Mouse (Mus musculus) kidney, embryonic 16.5 days (tissue): ENCODE data around the gene Tceanc2. TPM values are rescaled to one million over a fixed set of nuclear protein-coding genes. Genes with fewer than 3 reads are reported as not detected.

ENCODE experiments used
- ATAC-seq: fragments of 200-750 bp; cut with Nextera tagmentation; 2 replicates; pipeline ENCODE4 v1.8.0; 2017; ENCODE audit warnings: moderate TSS enrichment; ENCODE audit not compliant: low FRiP score, low TSS enrichment
- H3K27ac ChIP-seq: fragments of 300-500 bp; sonication (generic); 2 replicates; pipeline ENCODE4 v1.5.1; 2014; ENCODE audit warnings: low read length
- H3K27me3 ChIP-seq: fragments of 300-500 bp; sonication (generic); 2 replicates; pipeline ENCODE4 v1.6.1; 2014; ENCODE audit warnings: low read length, control low read depth, mixed read lengths; ENCODE audit not compliant: insufficient read depth
- H3K36me3 ChIP-seq: fragments of 300-500 bp; sonication (generic); 2 replicates; pipeline ENCODE4 v1.6.1; 2014; ENCODE audit warnings: low read length, control low read depth, mixed read lengths; ENCODE audit not compliant: insufficient read depth
- H3K4me1 ChIP-seq: fragments of 300-500 bp; sonication (generic); 2 replicates; pipeline ENCODE4 v1.6.1; 2014; ENCODE audit warnings: low read length, control low read depth, mixed read lengths; ENCODE audit not compliant: insufficient read depth
- H3K4me2 ChIP-seq: fragments of 300-500 bp; sonication (generic); replicated peaks from 2 replicates; pipeline ENCODE4 v1.6.1; 2014; ENCODE audit warnings: low read depth, low read length
- H3K4me3 ChIP-seq: fragments of 300-500 bp; sonication (generic); 2 replicates; pipeline ENCODE4 v1.5.1; 2014; ENCODE audit warnings: mild to moderate bottlenecking, low read length
- H3K9ac ChIP-seq: fragments of 300-500 bp; sonication (generic); replicated peaks from 2 replicates; pipeline ENCODE4 v1.6.1; 2014; ENCODE audit warnings: low read length
- H3K9me3 ChIP-seq: fragments of 300-500 bp; sonication (generic); 2 replicates; pipeline ENCODE4 v1.6.1; 2016; ENCODE audit warnings: low read length, control low read depth
- WGBS: fragments of 180-500 bp; shearing (Covaris S2); extraction: QIAGEN DNeasy Blood & Tissue Kit; methylation state at CpG from one replicate; pipeline ENCODE4 v1.1.7; 2014; 5-methylcytosine and 5-hydroxymethylcytosine counted together
- polyA plus RNA-seq: library from polyadenylated mRNA; unstranded; fragments of >200 nt; fragmentation: Nextera tagmentation; extraction: Ambion mirVana; gene quantifications from 2 replicates; pipeline ENCODE4 v1.2.1, GENCODE M21; 2015

Gene Tceanc2
- polyA plus RNA-seq, 1 experiment from 2014 or later = 29.7 TPM

GRCm38 (mm10) chr4:107208880-107209279 is 30.0 kb upstream of the Tceanc2 start, which contains the start of gene Ldlrad1:
Gene Ldlrad1 (plus strand): TSS chr4:107209180.
- ATAC-seq = no peak
- Histone ChIP-seq H3K4me2 (no peak within 1 kb of the TSS), H3K9me3 (no peaks in the 10 kb centered on the region), H3K4me3 (no peak within 1 kb of the TSS), H3K4me1 (0 out of 2 replicates have a peak, but pooled peaks cover 8% of the 10 kb centered on the region), H3K27ac (no peak within 1 kb of the TSS), H3K27me3 (no peaks in the 10 kb centered on the region), H3K36me3 (peaks cover 16% of the 10 kb centered on the region), H3K9ac (no peak within 1 kb of the TSS)
- 68% methylated on average over 3 of the region's 3 CpGs for WGBS

GRCm38 (mm10) chr4:107207016-107207415 is 28.1 kb upstream of the Tceanc2 start:
- H3K27ac ChIP-seq = no peak overlapping the region
- no peak overlapping the region for H3K9ac ChIP-seq
- 91% methylated on average over 2 of the region's 2 CpGs for WGBS
- ATAC-seq = no peak
- H3K9me3 ChIP-seq = no peaks in the 10 kb centered on the region
- H3K4me3 ChIP-seq = no peak overlapping the region
- H3K36me3 ChIP-seq = peaks cover 23% of the 10 kb centered on the region
- no peak overlapping the region for H3K4me2 ChIP-seq
- H3K4me1 ChIP-seq = 0 out of 2 replicates have a peak, but pooled peaks cover 8% of the 10 kb centered on the region
- no peaks in the 10 kb centered on the region for H3K27me3 ChIP-seq

- H3K36me3 ChIP-seq = peaks cover 56% of the 10 kb centered on the region
- H3K4me3 ChIP-seq = no peak overlapping the region
- 85% methylated on average over 7 of the region's 7 CpGs for WGBS
- H3K27ac ChIP-seq = no peak overlapping the region
- ATAC-seq = no peak
- no peaks in the 10 kb centered on the region for H3K4me1 ChIP-seq
- H3K9me3 ChIP-seq = no peaks in the 10 kb centered on the region
- no peaks in the 10 kb centered on the region for H3K27me3 ChIP-seq
- H3K4me2 ChIP-seq = no peak overlapping the region
- no peak overlapping the region for H3K9ac ChIP-seq
Observed at GRCm38 (mm10) chr4:107203001-107203400, 24.1 kb upstream of the Tceanc2 start.

GRCm38 (mm10) chr4:107201779-107202178 is 22.9 kb upstream of the Tceanc2 start:
- whole genome bisulfite sequencing = 96% methylated on average over 3 of the region's 3 CpGs
- H3K27me3 ChIP-seq = no peaks in the 10 kb centered on the region

GRCm38 (mm10) chr4:107198072-107198471 is 19.2 kb upstream of the Tceanc2 start:
- WGBS = 93% methylated on average over 5 of the region's 5 CpGs
- no peaks in the 10 kb centered on the region for H3K4me1 ChIP-seq
- no peak overlapping the region for H3K9ac ChIP-seq
- H3K27me3 ChIP-seq = no peaks in the 10 kb centered on the region
- peaks cover 68% of the 10 kb centered on the region for H3K36me3 ChIP-seq
- no peak overlapping the region for H3K27ac ChIP-seq
- no peak overlapping the region for H3K4me3 ChIP-seq
- H3K4me2 ChIP-seq = no peak overlapping the region
- no peak for ATAC-seq
- no peaks in the 10 kb centered on the region for H3K9me3 ChIP-seq

More at GRCm38 (mm10) chr4:107201779-107202178, 22.9 kb upstream of the Tceanc2 start:
- H3K36me3 ChIP-seq = peaks cover 62% of the 10 kb centered on the region
- H3K9me3 ChIP-seq = no peaks in the 10 kb centered on the region
- ATAC-seq = no peak
- H3K27ac ChIP-seq = no peak overlapping the region
- H3K9ac ChIP-seq = no peak overlapping the region
- H3K4me3 ChIP-seq = no peak overlapping the region
- H3K4me2 ChIP-seq = no peak overlapping the region
- H3K4me1 ChIP-seq = no peaks in the 10 kb centered on the region

- ATAC-seq = no peak
- Histone ChIP-seq H3K9ac (no peak overlapping the region), H3K27me3 (no peaks in the 10 kb centered on the region), H3K4me1 (no peaks in the 10 kb centered on the region), H3K27ac (no peak overlapping the region), H3K4me2 (no peak overlapping the region), H3K36me3 (peaks cover 68% of the 10 kb centered on the region), H3K4me3 (no peak overlapping the region), H3K9me3 (no peaks in the 10 kb centered on the region)
- WGBS = 96% methylated on average over 2 of the region's 2 CpGs
Observed at GRCm38 (mm10) chr4:107196454-107196853, 17.5 kb upstream of the Tceanc2 start.

GRCm38 (mm10) chr4:107193841-107194240 is 14.9 kb upstream of the Tceanc2 start:
- H3K9ac ChIP-seq = no peak overlapping the region
- no peaks in the 10 kb centered on the region for H3K27me3 ChIP-seq
- peaks cover 66% of the 10 kb centered on the region for H3K36me3 ChIP-seq
- no peak overlapping the region for H3K4me3 ChIP-seq
- no peak overlapping the region for H3K27ac ChIP-seq
- 96% methylated on average over 3 of the region's 3 CpGs for WGBS
- H3K4me1 ChIP-seq = no peaks in the 10 kb centered on the region
- no peaks in the 10 kb centered on the region for H3K9me3 ChIP-seq
- ATAC-seq = no peak
- H3K4me2 ChIP-seq = no peak overlapping the region

GRCm38 (mm10) chr4:107185703-107186102 is 6.8 kb upstream of the Tceanc2 start:
- Histone ChIP-seq H3K27me3 (no peaks in the 10 kb centered on the region), H3K4me3 (no peak overlapping the region), H3K36me3 (peaks cover 34% of the 10 kb centered on the region), H3K4me2 (no peak overlapping the region), H3K9me3 (no peaks in the 10 kb centered on the region), H3K9ac (no peak overlapping the region), H3K27ac (no peak overlapping the region), H3K4me1 (peaks cover 19% of the 10 kb centered on the region)
- 42% methylated on average over 3 of the region's 3 CpGs for WGBS
- no peak for ATAC-seq

- no peaks in the 10 kb centered on the region for H3K9me3 ChIP-seq
- H3K36me3 ChIP-seq = peaks cover 13% of the 10 kb centered on the region; the same call in 1 of the 2 replicates
- 82% methylated on average over 4 of the region's 4 CpGs for WGBS
- ATAC-seq = no peak
- H3K27ac ChIP-seq = no peak overlapping the region
- no peak overlapping the region for H3K4me3 ChIP-seq
- H3K27me3 ChIP-seq = no peaks in the 10 kb centered on the region
- no peak overlapping the region for H3K4me2 ChIP-seq
- no peak overlapping the region for H3K9ac ChIP-seq
- peaks cover 31% of the 10 kb centered on the region for H3K4me1 ChIP-seq
Observed at GRCm38 (mm10) chr4:107183203-107183602, 4.3 kb upstream of the Tceanc2 start.

- Histone ChIP-seq H3K9ac (no peak overlapping the region), H3K27me3 (no peaks in the 10 kb centered on the region), H3K9me3 (no peaks in the 10 kb centered on the region), H3K4me3 (no peak overlapping the region), H3K4me2 (no peak overlapping the region), H3K4me1 (peaks cover 31% of the 10 kb centered on the region), H3K36me3 (peaks cover 9% of the 10 kb centered on the region; the same call in 1 of the 2 replicates), H3K27ac (no peak overlapping the region)
- ATAC-seq = no peak
- WGBS = 79% methylated on average over 2 of the region's 2 CpGs
Observed at GRCm38 (mm10) chr4:107182796-107183195, 3.9 kb upstream of the Tceanc2 start.
